Mouse (Mus musculus) left cerebral cortex, adult 2 months (tissue): Measurements from ENCODE around the gene Specc1l. TPM values are rescaled to one million over a fixed set of nuclear protein-coding genes. Genes with fewer than 3 reads are reported as not detected.
"Not testable (repeated sequence)": the region's sequence is repeated elsewhere in the genome, so short reads cannot be mapped to it uniquely, and the experiment has no call there.

Experiments used
- DNase-seq, 2 experiments: peaks; one replicate each; pipeline ENCODE4 v3.0.0; 2021 to 2022; ENCODE audit warnings: low spot score in 2 of 2, mixed read lengths in 1 of 2; ENCODE audit errors: extremely low spot score in 1 of 2
- H3K27ac ChIP-seq: fragments of 200-600 bp; 2 replicates; pipeline ENCODE4 v1.8.1; 2022
- H3K4me3 ChIP-seq: fragments of 200-600 bp; 2 replicates; pipeline ENCODE4 v1.8.1; 2022
- CTCF ChIP-seq: fragments of 200-600 bp; IDR thresholded peaks from 2 replicates; pipeline ENCODE4 v1.8.1; 2022; ENCODE audit warnings: antibody characterized with exemption, mild to moderate bottlenecking, moderate library complexity
- intact Hi-C: fragments of 180-260 bp; cut with DNase I; formaldehyde crosslinking; loops from one replicate; pipeline ENCODE4 v1.15.1; 2025
- total RNA-seq, 2 experiments: library from RNA; stranded (reverse); gene quantifications; 2 replicates each; pipeline ENCODE4 v1.2.3; 2021

The Specc1l gene
- total RNA-seq, 2 experiments from 2014 or later: 42.9 to 46.4 TPM

- no peak overlapping the region for H3K27ac ChIP-seq
- no peak for DNase-seq
- intact Hi-C loops: no loop called here
- H3K4me3 ChIP-seq: no peak overlapping the region
- no peak for TF ChIP-seq CTCF
Measured at GRCm38 (mm10) chr10:75324391-75324790, 112.5 kb downstream of the Specc1l start.

- intact Hi-C loops: no loop called here
- TF ChIP-seq CTCF: no peak
- DNase-seq: no peak
- H3K4me3 ChIP-seq: no peak overlapping the region
- no peak overlapping the region for H3K27ac ChIP-seq
Measured at GRCm38 (mm10) chr10:75325821-75326220, 113.9 kb downstream of the Specc1l start.

- TF ChIP-seq CTCF: no peak
- no peak for DNase-seq
- Histone ChIP-seq H3K27ac (no peak overlapping the region), H3K4me3 (no peak overlapping the region)
- intact Hi-C loops: no loop called here
Measured at GRCm38 (mm10) chr10:75326553-75326952, 114.7 kb downstream of the Specc1l start.

GRCm38 (mm10) chr10:75327081-75327480 lies 115.2 kb downstream of the Specc1l start:
- DNase-seq: no peak
- Histone ChIP-seq H3K4me3 (no peak overlapping the region), H3K27ac (no peak overlapping the region)
- intact Hi-C loops: no loop called here
- TF ChIP-seq CTCF: no peak

- intact Hi-C loops: no loop called here
- DNase-seq: no peak
- Histone ChIP-seq H3K4me3 (no peak overlapping the region), H3K27ac (no peak overlapping the region)
- no peak for TF ChIP-seq CTCF
Measured at GRCm38 (mm10) chr10:75328201-75328704, 116.4 kb downstream of the Specc1l start.

- no peak overlapping the region for H3K4me3 ChIP-seq
- intact Hi-C loops: no loop called here
- no peak overlapping the region for H3K27ac ChIP-seq
- no peak for DNase-seq
- no peak for TF ChIP-seq CTCF
Measured at GRCm38 (mm10) chr10:75332268-75332667, 120.4 kb downstream of the Specc1l start.

GRCm38 (mm10) chr10:75333176-75333776 lies 121.4 kb downstream of the Specc1l start:
- no peak for DNase-seq
- TF ChIP-seq CTCF: no peak
- Histone ChIP-seq H3K27ac (no peak overlapping the region), H3K4me3 (no peak overlapping the region)
- intact Hi-C loops: no loop called here

GRCm38 (mm10) chr10:75334175-75334574 lies 122.3 kb downstream of the Specc1l start:
- no peak overlapping the region for H3K4me3 ChIP-seq
- intact Hi-C loops: no loop called here

GRCm38 (mm10) chr10:75335075-75335474 lies 123.2 kb downstream of the Specc1l start:
- Histone ChIP-seq H3K4me3 (no peak overlapping the region), H3K27ac (no peak overlapping the region)
- no peak for DNase-seq
- no peak for TF ChIP-seq CTCF
- intact Hi-C loops: no loop called here

More at GRCm38 (mm10) chr10:75334175-75334574, 122.3 kb downstream of the Specc1l start:
- no peak for TF ChIP-seq CTCF
- H3K27ac ChIP-seq: no peak overlapping the region
- DNase-seq: no peak

GRCm38 (mm10) chr10:75337231-75337630 lies 125.4 kb downstream of the Specc1l start:
- no peak for TF ChIP-seq CTCF
- H3K4me3 ChIP-seq: no peak overlapping the region
- no peak for DNase-seq
- intact Hi-C loops: no loop called here
- no peak overlapping the region for H3K27ac ChIP-seq

- Histone ChIP-seq H3K4me3 (no peak overlapping the region), H3K27ac (no peak overlapping the region)
- TF ChIP-seq CTCF: no peak
- intact Hi-C loops: no loop called here
- DNase-seq: no peak
Measured at GRCm38 (mm10) chr10:75338852-75339251, 127.0 kb downstream of the Specc1l start.

- Histone ChIP-seq H3K27ac (no peak overlapping the region), H3K4me3 (no peak overlapping the region)
- TF ChIP-seq CTCF: no peak
- intact Hi-C loops: no loop called here
- no peak for DNase-seq
Measured at GRCm38 (mm10) chr10:75339377-75339776, 127.5 kb downstream of the Specc1l start.

- DNase-seq: no peak
- intact Hi-C loops: no loop called here
- Histone ChIP-seq H3K4me3 (no peak overlapping the region), H3K27ac (no peak overlapping the region)
- no peak for TF ChIP-seq CTCF
Measured at GRCm38 (mm10) chr10:75341936-75342335, 130.1 kb downstream of the Specc1l start.

GRCm38 (mm10) chr10:75344563-75344962 lies 132.7 kb downstream of the Specc1l start:
- intact Hi-C loops, H3K27ac ChIP-seq, DNase-seq, H3K4me3 ChIP-seq: not testable (repeated sequence)
